Mouse (Mus musculus): Measurements from ENCODE around the gene Ngrn. TPM values are rescaled to one million over a fixed set of nuclear protein-coding genes. Genes with fewer than 3 reads are reported as not detected.
A peak's percentile ranks its signal among the peaks of the same experiment; 100 is the strongest.

Ngrn gene
- total and polyA plus RNA-seq, 3 experiments = 28.3 to 43.2 (median 32.1) TPM

DNA sequence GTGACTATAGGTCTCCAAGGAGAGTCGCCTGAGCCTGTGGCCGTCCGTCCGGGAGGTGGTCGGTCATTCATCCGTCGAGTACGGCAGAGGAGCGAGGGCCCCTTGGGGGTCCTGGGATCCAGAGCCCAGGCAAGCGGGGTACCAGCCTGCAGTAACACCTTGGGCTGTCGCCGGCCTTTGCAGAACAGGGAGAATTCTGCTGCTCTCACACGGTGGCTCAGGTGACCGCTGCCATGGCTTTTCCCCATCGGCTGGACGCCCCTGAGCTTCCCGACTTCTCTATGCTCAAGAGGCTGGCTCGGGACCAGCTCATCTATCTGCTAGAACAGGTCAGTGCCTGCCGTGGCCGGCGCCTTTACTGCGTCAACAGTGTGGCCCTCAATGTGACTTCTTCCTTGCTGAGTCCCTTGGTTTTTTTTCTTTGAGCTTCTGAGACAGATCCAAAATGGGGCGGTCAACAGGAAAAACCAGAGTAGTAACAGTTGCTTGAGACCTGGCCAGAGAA, 8.8 kb downstream of the Ngrn start:
- Histone ChIP-seq H3K9ac (ENCODE audit: insufficient read depth, low read depth) (peak overlapping the region; percentile 83), H3K9me3 (replicated peaks; ENCODE audit: low read length) (no peaks in the 10 kb centered on the region), H3K4me1 (ENCODE audit: control insufficient read depth in 1 of 2, insufficient read depth in 2 of 2) (peaks cover 6 to 31% of the 10 kb centered on the region in 2 experiments; a peak in 3 of 4 replicates), H3K79me2 (replicated peaks; ENCODE audit: control insufficient read depth, extremely low read depth, insufficient read depth, poor library complexity, severe bottlenecking) (peaks cover 18% of the 10 kb centered on the region), H3K27me3 (replicated peaks) (no peaks in the 10 kb centered on the region), H3K36me3 (replicated peaks in 1 of 2; ENCODE audit: control insufficient read depth in 1 of 2, insufficient read depth in 1 of 2, low read length in 1 of 2) (peaks cover 36 to 58% of the 10 kb centered on the region in 2 experiments), H3K27ac (ENCODE audit: insufficient read depth, low read depth) (no peak overlapping the region), H3K4me3 (replicated peaks in 1 of 3; ENCODE audit: low read depth in 2 of 3, low read length in 2 of 3, poor library complexity in 1 of 3) (peak overlapping the region; percentile 86 to 99 (median 97)), H3K4me2 (ENCODE audit: insufficient read depth, low read depth, poor library complexity, severe bottlenecking) (peak overlapping the region; percentile 92)
- no peak for DNase-seq (ENCODE audit: extremely low read depth)
- dilution Hi-C loops (cut with MboI; ENCODE audit: extremely low pct_ligation_motif_present, extremely low pct_unique_long_range_greater_than_20kb, low sequenced_read_pairs) = no loop called here
- TF ChIP-seq SIN3A (IDR thresholded peaks at IDR 0.05; ENCODE audit: low read length) (no peak; the same call in 1 of the 2 replicates), TCF12 (IDR thresholded peaks at IDR 0.05; ENCODE audit: low read depth, low read length) (no peak), RCOR1 (conservative IDR thresholded peaks at IDR 0.05; ENCODE audit: low read depth, low read length) (no peak), MAX (IDR thresholded peaks at IDR 0.05; ENCODE audit: low read length) (no peak), MEF2A (IDR thresholded peaks at IDR 0.05; ENCODE audit: borderline replicate concordance, low read depth, low read length) (no peak), NELFE (IDR thresholded peaks at IDR 0.05; ENCODE audit: low read depth, low read length) (no peak), JUN (IDR thresholded peaks at IDR 0.05; ENCODE audit: insufficient read depth, low read depth, low read length) (no peak), USF2 (conservative IDR thresholded peaks at IDR 0.05; ENCODE audit: low read depth, low read length) (no peak), MAFK (IDR thresholded peaks at IDR 0.05; ENCODE audit: insufficient replicate concordance, low read length) (no peak), ELF1 (IDR thresholded peaks at IDR 0.05; ENCODE audit: low read depth, low read length) (no peak), NRF1 (IDR thresholded peaks at IDR 0.05; ENCODE audit: low read depth, low read length) (no peak), CHD1 (IDR thresholded peaks at IDR 0.05; ENCODE audit: low read depth, low read length) (no peak), MAZ (IDR thresholded peaks at IDR 0.05; ENCODE audit: low read depth, low read length) (no peak), GABPA (IDR thresholded peaks at IDR 0.05; ENCODE audit: insufficient replicate concordance, low read depth, low read length) (no peak), RAD21 (IDR thresholded peaks at IDR 0.05; ENCODE audit: low read depth, low read length) (no peak), JUND (conservative IDR thresholded peaks at IDR 0.05; ENCODE audit: low read depth, low read length) (no peak), EP300 (IDR thresholded peaks at IDR 0.05; ENCODE audit: low read length) (no peak)
- in situ Hi-C loops (cut with MboI; ENCODE audit: low pct_ligation_motif_present, low pct_unique_long_range_greater_than_20kb, low sequenced_read_pairs) = loop anchor here (25.0 kb wide), 1 partner anchor 258 kb away; the partner anchor contains the start of gene Zfp710

DNA sequence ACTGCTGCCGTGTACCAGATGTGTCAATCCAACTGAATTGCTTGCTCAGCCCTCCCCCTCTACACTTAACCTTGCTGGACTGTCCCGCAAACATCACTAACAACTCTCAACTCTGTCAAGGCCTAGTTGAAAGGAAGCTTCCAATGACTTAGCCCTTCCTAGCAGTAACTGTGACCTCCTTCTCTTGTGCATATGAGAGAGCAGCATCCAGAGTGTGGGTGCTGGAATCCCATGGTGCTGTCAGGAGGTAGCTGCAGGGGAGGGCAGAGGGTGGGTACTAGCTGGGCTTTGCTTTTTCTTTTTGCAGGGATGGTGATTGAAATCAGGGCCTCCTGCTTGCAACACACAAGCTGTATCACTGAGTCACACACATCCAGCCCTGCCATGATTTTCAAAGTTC, 12.4 kb downstream of the Ngrn start:
- H3K36me3 ChIP-seq (replicated peaks in 1 of 2; ENCODE audit: control insufficient read depth in 1 of 2, insufficient read depth in 1 of 2, low read length in 1 of 2) = peaks cover 38 to 69% of the 10 kb centered on the region in 2 experiments
- dilution Hi-C loops (cut with MboI; ENCODE audit: extremely low pct_ligation_motif_present, extremely low pct_unique_long_range_greater_than_20kb, low sequenced_read_pairs) = no loop called here
- H3K79me2 ChIP-seq (replicated peaks; ENCODE audit: control insufficient read depth, extremely low read depth, insufficient read depth, poor library complexity, severe bottlenecking) = peaks cover 18% of the 10 kb centered on the region
- no peak overlapping the region for H3K4me3 ChIP-seq (replicated peaks in 1 of 3; ENCODE audit: low read depth in 2 of 3, low read length in 2 of 3, poor library complexity in 1 of 3)
- H3K9me3 ChIP-seq (replicated peaks; ENCODE audit: low read length) = no peaks in the 10 kb centered on the region
- TF ChIP-seq GABPA (IDR thresholded peaks at IDR 0.05; ENCODE audit: insufficient replicate concordance, low read depth, low read length) (no peak), USF1 (IDR thresholded peaks at IDR 0.05; ENCODE audit: low read depth, low read length) (no peak), SMC3 (IDR thresholded peaks at IDR 0.05; ENCODE audit: low read depth, low read length) (no peak), POLR2AphosphoS2 (IDR thresholded peaks at IDR 0.05; ENCODE audit: low read depth, low read length) (no peak), SIN3A (IDR thresholded peaks at IDR 0.05; ENCODE audit: low read length) (no peak), BHLHE40 (IDR thresholded peaks at IDR 0.05; ENCODE audit: low read depth, low read length) (no peak), ZNF384 (IDR thresholded peaks at IDR 0.05; ENCODE audit: low read depth, low read length) (no peak)
- H3K4me2 ChIP-seq (ENCODE audit: insufficient read depth, low read depth, poor library complexity, severe bottlenecking) = no peak overlapping the region
- no peak overlapping the region for H3K27ac ChIP-seq (ENCODE audit: insufficient read depth, low read depth)
- in situ Hi-C loops (cut with MboI; ENCODE audit: low pct_ligation_motif_present, low pct_unique_long_range_greater_than_20kb, low sequenced_read_pairs) = loop anchor here (25.0 kb wide), 1 partner anchor 261 kb away; the partner anchor contains the start of gene Zfp710
- H3K9ac ChIP-seq (ENCODE audit: insufficient read depth, low read depth) = no peak overlapping the region
- H3K4me1 ChIP-seq (ENCODE audit: control insufficient read depth in 1 of 2, insufficient read depth in 2 of 2) = peaks cover 6 to 27% of the 10 kb centered on the region in 2 experiments; a peak in 3 of 4 replicates
- DNase-seq (ENCODE audit: extremely low read depth) = no peak
- no peaks in the 10 kb centered on the region for H3K27me3 ChIP-seq (replicated peaks)
